Mouse (Mus musculus) cerebellum, adult 2 months (tissue): ENCODE data around the gene Inf2.

Source experiments
- CTCF ChIP-seq: fragments of 200-500 bp; IDR thresholded peaks from 2 replicates; pipeline ENCODE4 v1.5.1; 2011; ENCODE audit warnings: low read depth, mild to moderate bottlenecking, control low read depth, low read length, moderate library complexity, borderline replicate concordance; ENCODE audit not compliant: insufficient read depth
- POLR2A ChIP-seq: fragments of 200-500 bp; IDR thresholded peaks from 2 replicates; pipeline ENCODE4 v1.6.1; 2011; ENCODE audit warnings: low read length, control low read depth, borderline replicate concordance; ENCODE audit not compliant: insufficient read depth

DNA sequence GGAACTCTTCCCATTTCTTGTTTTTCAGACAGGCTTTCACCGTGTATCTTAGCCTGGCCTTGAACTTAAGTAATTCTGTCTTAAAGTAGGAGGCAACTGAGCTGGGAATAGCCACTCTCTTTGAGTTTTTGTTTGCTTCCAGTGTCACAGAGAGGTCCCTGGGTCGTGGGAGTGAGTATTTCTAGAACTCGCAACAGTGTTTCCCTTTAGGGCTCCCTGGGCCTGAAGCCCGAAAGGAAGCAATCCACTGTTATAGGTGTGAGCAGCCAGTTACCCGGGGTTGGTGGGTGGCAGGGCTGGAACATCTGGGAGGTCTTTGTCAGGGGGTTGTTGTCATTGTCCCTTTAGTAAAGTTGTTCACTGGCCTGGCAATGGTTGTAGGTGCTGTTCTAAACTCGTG lies 57.6 kb downstream of the Inf2 start:
- TF ChIP-seq POLR2A (no peak), CTCF (no peak)
